Mouse (Mus musculus): ENCODE results near the gene Tm4sf1. TPM values are rescaled to one million over a fixed set of nuclear protein-coding genes. Genes with fewer than 3 reads are reported as not detected.

Tm4sf1 gene
- 268 and 456 TPM in 2 replicates for polyA plus RNA-seq (2015; fragmentation: Nextera tagmentation; extraction: Ambion mirVana)

GRCm38 (mm10) chr3:57301921-57302539 lies at the start of gene Tm4sf1:
Tm4sf1 (minus strand) TSS chr3:57301988.

Other genes with a start within 250 kb of the Tm4sf1 start
- gene Tm4sf4, start 123.3 kb upstream of the Tm4sf1 start, polyA plus RNA-seq (2015; fragmentation: Nextera tagmentation; extraction: Ambion mirVana): 14.8 and 26.9 TPM in 2 replicates

All from adrenal gland, postnatal 0 days (tissue).